Mouse (Mus musculus) left cerebral cortex, adult 8-10 months (tissue): ENCODE results near the gene Tnfrsf4. TPM values are rescaled to one million over a fixed set of nuclear protein-coding genes. Genes with fewer than 3 reads are reported as not detected.

ENCODE experiments used
- DNase-seq, 2 experiments: peaks; one replicate each; pipeline ENCODE4 v3.0.0; 2022; ENCODE audit warnings: low spot score in 2 of 2
- microRNA-seq, 2 experiments: library from miRNA; unstranded; fragments of <30 nt; microRNA quantifications; one replicate each; pipeline ENCODE4 v1.2.0; 2022
- total RNA-seq, 4 experiments: library from RNA; stranded (reverse); gene quantifications; 2 replicates each; pipeline ENCODE4 v1.2.4; 2022

Tnfrsf4 gene
- total RNA-seq, 4 experiments from 2014 or later, result 0.91 to 3.5 (median 1.5) TPM

DNA sequence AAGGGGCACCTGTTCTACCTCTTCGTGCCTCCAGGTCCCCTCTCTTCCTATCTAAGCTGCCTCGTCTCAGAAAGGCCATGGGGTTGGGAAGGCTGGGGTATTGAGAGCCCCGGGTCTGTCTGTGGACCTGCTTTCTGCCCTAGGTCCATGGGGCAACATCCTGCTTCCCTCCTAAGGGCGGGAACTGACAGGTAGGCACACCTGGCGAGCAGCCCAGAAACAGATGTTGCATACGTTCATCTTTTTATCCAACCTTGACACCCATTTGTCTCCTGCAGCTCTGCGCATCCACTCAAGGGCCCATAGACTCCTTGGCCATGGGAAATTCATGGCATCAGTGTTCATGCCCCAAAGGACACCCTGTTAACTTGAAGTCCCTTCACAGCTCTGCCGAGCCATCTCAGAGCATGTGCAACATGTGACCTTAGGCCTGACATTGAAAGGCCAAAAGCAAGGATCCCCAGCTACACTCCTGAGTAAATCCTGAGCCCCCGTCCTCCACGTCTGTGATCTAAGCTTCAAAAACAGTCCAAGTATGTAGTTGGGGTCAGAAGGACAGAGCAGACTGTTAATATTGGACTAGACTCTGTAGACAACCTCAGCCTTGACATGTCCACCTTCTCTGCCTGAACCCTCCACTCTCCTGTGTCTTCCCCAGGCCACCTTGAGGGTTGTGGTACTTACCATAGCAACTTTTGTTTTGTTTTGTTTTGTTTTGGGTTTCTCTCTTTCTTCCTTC is 51.7 kb downstream of the Tnfrsf4 start:
- no peak for DNase-seq

Small RNA genes lying within 50 kb of the gene (microRNA-seq; reads per million reads assigned to microRNA genes)
- gene Mir200a (10.5 to 30.0 reads per million in 2 experiments), gene Mir200b (33.2 to 126 reads per million in 2 experiments), gene Mir429 (58.0 to 118 reads per million in 2 experiments)

Other genes with a start within 250 kb of the Tnfrsf4 start
- 10 to 100 TPM; 14.0 to 14.9 (median 14.4) TPM for gene Vwa1, start 239.1 kb upstream of the Tnfrsf4 start, total RNA-seq
- gene Tmem88b, start 228.0 kb upstream of the Tnfrsf4 start, total RNA-seq, result 10 to 100 TPM; 35.4 to 43.6 (median 36.6) TPM
- gene Ankrd65, start 223.4 kb upstream of the Tnfrsf4 start, total RNA-seq, result under 1 TPM in 1 of 4 experiments, not detected in 3; 0.35 TPM
- gene Mrpl20, start 211.0 kb upstream of the Tnfrsf4 start, total RNA-seq, result 10 to 100 TPM; 75.3 to 87.1 (median 84.7) TPM
- 10 to 100 TPM; 54.7 to 60.9 (median 57.6) TPM for gene Ccnl2, start 201.4 kb upstream of the Tnfrsf4 start, total RNA-seq
- 100 to 1,000 TPM; 101 to 109 (median 102) TPM for gene Aurkaip1, start 182.6 kb upstream of the Tnfrsf4 start, total RNA-seq
- 10 to 100 TPM in 1 of 4 experiments, 1 to 10 TPM in 3; 8.9 to 10.3 (median 9.3) TPM for gene Mxra8, start 174.2 kb upstream of the Tnfrsf4 start, total RNA-seq
- 10 to 100 TPM; 81.1 to 86.5 (median 81.4) TPM for gene Dvl1, start 166.4 kb upstream of the Tnfrsf4 start, total RNA-seq
- under 1 TPM in 2 of 4 experiments, not detected in 2; 0.30 to 0.39 TPM for gene Tas1r3, start 150.5 kb upstream of the Tnfrsf4 start, total RNA-seq
- gene Cptp, start 144.4 kb upstream of the Tnfrsf4 start, total RNA-seq, result 10 to 100 TPM; 30.1 to 48.4 (median 33.7) TPM
- 10 to 100 TPM; 26.8 to 32.6 (median 30.0) TPM for gene Ints11, start 144.3 kb upstream of the Tnfrsf4 start, total RNA-seq
- gene Pusl1, start 122.1 kb upstream of the Tnfrsf4 start, total RNA-seq, result 10 to 100 TPM; 49.0 to 65.6 (median 58.5) TPM
- gene Acap3, start 122.0 kb upstream of the Tnfrsf4 start, total RNA-seq, result 100 to 1,000 TPM; 108 to 128 (median 122) TPM
- gene Ube2j2, start 70.0 kb upstream of the Tnfrsf4 start, total RNA-seq, result 10 to 100 TPM; 57.7 to 67.6 (median 65.2) TPM
- gene C1qtnf12, start 51.5 kb upstream of the Tnfrsf4 start, total RNA-seq, result 10 to 100 TPM; 16.0 to 26.1 (median 23.8) TPM
- 10 to 100 TPM in 2 of 4 experiments, 1 to 10 TPM in 2; 9.3 to 12.6 (median 10.5) TPM for gene B3galt6, start 21.2 kb upstream of the Tnfrsf4 start, total RNA-seq
- 100 to 1,000 TPM; 206 to 235 (median 221) TPM for gene Sdf4, start 21.0 kb upstream of the Tnfrsf4 start, total RNA-seq
- gene Tnfrsf18, start 12.3 kb downstream of the Tnfrsf4 start, total RNA-seq, result not detected
- under 1 TPM; 0.30 to 0.64 (median 0.44) TPM for gene Ttll10, start 45.6 kb downstream of the Tnfrsf4 start, total RNA-seq
- 10 to 100 TPM; 28.4 to 30.7 (median 29.0) TPM for gene 9430015G10Rik, start 96.1 kb downstream of the Tnfrsf4 start, total RNA-seq
- gene Rnf223, start 116.7 kb downstream of the Tnfrsf4 start, total RNA-seq, result under 1 TPM; 0.49 to 0.72 (median 0.60) TPM
- 100 to 1,000 TPM; 117 to 126 (median 122) TPM for gene Agrn, start 183.6 kb downstream of the Tnfrsf4 start, total RNA-seq
- gene Isg15, start 187.0 kb downstream of the Tnfrsf4 start, total RNA-seq, result 1 to 10 TPM; 1.2 to 3.3 (median 2.4) TPM
- gene AW011738, start 189.5 kb downstream of the Tnfrsf4 start, total RNA-seq, result 1 to 10 TPM; 5.9 to 7.5 (median 7.0) TPM
- under 1 TPM; 0.34 to 0.59 (median 0.51) TPM for gene Perm1, start 202.0 kb downstream of the Tnfrsf4 start, total RNA-seq
- 10 to 100 TPM; 33.2 to 40.5 (median 38.6) TPM for gene Plekhn1, start 221.0 kb downstream of the Tnfrsf4 start, total RNA-seq
- 10 to 100 TPM; 64.5 to 70.3 (median 68.1) TPM for gene Noc2l, start 222.2 kb downstream of the Tnfrsf4 start, total RNA-seq
- gene Samd11, start 241.8 kb downstream of the Tnfrsf4 start, total RNA-seq, result 1 to 10 TPM; 4.7 to 8.3 (median 7.7) TPM